Mouse (Mus musculus) kidney, embryonic 14.5 days (tissue): ENCODE measurements at regions not wholly inside any gene's neighbourhood (a gene's known extent, or its start where the extent isn't known, plus 50 kb on each side); places are given as distances from the start of the nearest gene placed in this dataset.

Source experiments
- ATAC-seq: fragments of 200-750 bp; cut with Nextera tagmentation; 2 replicates; pipeline ENCODE4 v1.8.0; 2017; ENCODE audit warnings: moderate number of reproducible peaks, mild to moderate bottlenecking, moderate TSS enrichment, moderate library complexity; ENCODE audit not compliant: low FRiP score, low TSS enrichment
- H3K27ac ChIP-seq: fragments of 300-500 bp; sonication (generic); 2 replicates; pipeline ENCODE4 v1.5.1; 2014; ENCODE audit warnings: low read depth, mild to moderate bottlenecking, low read length, moderate library complexity, mixed read lengths
- H3K27me3 ChIP-seq: fragments of 300-500 bp; sonication (generic); 2 replicates; pipeline ENCODE4 v1.6.1; 2014; ENCODE audit warnings: mild to moderate bottlenecking, low read length; ENCODE audit not compliant: control insufficient read depth, insufficient read depth
- H3K36me3 ChIP-seq: fragments of 300-500 bp; sonication (generic); 2 replicates; pipeline ENCODE4 v1.6.1; 2014; ENCODE audit warnings: low read length, mixed read lengths; ENCODE audit not compliant: control insufficient read depth, insufficient read depth
- H3K4me1 ChIP-seq: fragments of 300-500 bp; sonication (generic); 2 replicates; pipeline ENCODE4 v1.6.1; 2014; ENCODE audit warnings: low read length, mixed read lengths; ENCODE audit not compliant: control insufficient read depth, insufficient read depth
- H3K4me2 ChIP-seq: fragments of 300-500 bp; sonication (generic); replicated peaks from 2 replicates; pipeline ENCODE4 v1.6.1; 2014; ENCODE audit warnings: low read depth, mild to moderate bottlenecking, low read length
- H3K4me3 ChIP-seq: fragments of 300-500 bp; sonication (generic); 2 replicates; pipeline ENCODE4 v1.5.1; 2014; ENCODE audit warnings: mild to moderate bottlenecking, low read length
- H3K9ac ChIP-seq: fragments of 300-500 bp; sonication (generic); 2 replicates; pipeline ENCODE4 v1.6.1; 2014; ENCODE audit warnings: low read depth, mild to moderate bottlenecking, low read length, moderate library complexity
- H3K9me3 ChIP-seq: fragments of 300-500 bp; sonication (generic); 2 replicates; pipeline ENCODE4 v1.6.1; 2016; ENCODE audit warnings: low read length; ENCODE audit not compliant: control insufficient read depth
- WGBS: fragments of 180-500 bp; shearing (Covaris S2); extraction: QIAGEN DNeasy Blood & Tissue Kit; methylation state at CpG from one replicate; pipeline ENCODE4 v1.1.7; 2014; 5-methylcytosine and 5-hydroxymethylcytosine counted together

DNA sequence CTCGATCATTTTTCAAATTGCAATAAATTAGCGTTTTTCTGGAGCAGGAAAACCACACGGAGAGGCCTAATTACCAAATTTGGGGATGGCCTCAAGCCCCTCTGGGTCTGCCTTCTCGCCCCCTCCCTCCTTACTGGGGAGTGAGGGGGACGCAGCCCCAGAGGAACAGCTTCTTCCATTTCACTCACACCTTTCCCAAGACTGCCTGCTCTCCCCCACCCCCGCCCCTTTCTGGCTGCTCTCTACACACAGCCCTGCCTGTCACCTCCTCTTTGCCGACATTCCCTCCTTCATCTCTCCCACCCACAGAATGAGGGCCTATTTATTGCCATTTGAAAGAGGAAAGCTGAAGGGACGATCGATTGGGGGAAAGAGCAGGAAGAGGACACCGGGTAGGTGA is 97.2 kb upstream of the Pja1 start:
- no peak overlapping the region for H3K9ac ChIP-seq
- no peaks in the 10 kb centered on the region for H3K9me3 ChIP-seq
- ATAC-seq, result peak; percentile 50; the same call in 1 of the 2 replicates
- H3K27ac ChIP-seq, result no peak overlapping the region
- no peak overlapping the region for H3K4me3 ChIP-seq
- H3K27me3 ChIP-seq, result peaks cover 6% of the 10 kb centered on the region; the same call in 1 of the 2 replicates
- 34% methylated on average over 8 of the region's 10 CpGs for WGBS
- H3K4me2 ChIP-seq, result no peak overlapping the region; the same call in 1 of the 2 replicates
- no peaks in the 10 kb centered on the region for H3K4me1 ChIP-seq
- H3K36me3 ChIP-seq, result no peaks in the 10 kb centered on the region

DNA sequence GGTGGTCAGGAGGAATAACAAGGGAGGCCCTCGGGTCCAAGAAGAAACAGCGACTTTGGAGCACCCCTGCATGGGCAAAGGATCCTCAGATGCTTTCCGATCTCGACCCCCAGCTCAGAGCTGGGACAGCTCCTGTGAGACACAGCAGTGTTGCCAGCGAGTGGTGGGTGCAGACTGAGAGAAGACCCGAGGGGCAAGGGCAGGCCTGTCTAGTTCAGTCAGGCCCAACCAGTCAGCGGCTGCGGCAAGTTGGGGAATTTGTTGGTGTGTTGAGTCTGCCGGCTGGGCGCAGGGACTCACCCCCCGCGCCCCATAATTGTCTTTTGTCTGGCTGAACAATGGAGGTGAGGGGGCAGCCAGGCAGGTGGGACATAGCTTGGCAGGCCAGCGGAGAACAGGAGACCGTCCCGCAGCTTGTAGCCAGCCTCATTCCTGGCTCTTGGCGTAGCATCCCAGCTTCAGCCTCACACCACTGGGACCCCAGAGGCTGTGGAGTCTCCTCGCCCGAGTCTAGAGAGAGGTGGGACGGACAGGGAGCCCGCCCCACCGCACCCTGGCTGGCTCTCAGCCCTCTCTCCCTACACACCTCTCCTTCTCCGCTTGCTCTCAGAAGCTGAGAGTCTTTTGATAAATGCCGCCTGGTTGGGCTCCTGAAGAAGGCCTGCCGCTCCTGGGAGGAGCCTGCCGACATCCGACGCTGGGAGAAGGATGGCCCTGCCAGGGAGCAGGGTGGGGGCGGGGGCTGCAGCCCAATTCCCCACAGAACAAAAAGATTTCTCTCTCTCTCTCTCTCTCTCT is 96.5 kb upstream of the Pja1 start:
- 31% methylated on average over 28 of the region's 28 CpGs for WGBS
- H3K9me3 ChIP-seq, result no peaks in the 10 kb centered on the region
- peak overlapping the region; percentile 28 for H3K4me2 ChIP-seq
- 0 out of 2 replicates have a peak overlapping the region, but pooled peaks have one; percentile 23 for H3K9ac ChIP-seq
- H3K4me1 ChIP-seq, result no peaks in the 10 kb centered on the region
- H3K27ac ChIP-seq, result peak overlapping the region; percentile 51; the same call in 1 of the 2 replicates
- peaks cover 6% of the 10 kb centered on the region; the same call in 1 of the 2 replicates for H3K27me3 ChIP-seq
- ATAC-seq, result peak; percentile 90
- H3K36me3 ChIP-seq, result no peaks in the 10 kb centered on the region
- H3K4me3 ChIP-seq, result no peak overlapping the region; the same call in 1 of the 2 replicates

DNA sequence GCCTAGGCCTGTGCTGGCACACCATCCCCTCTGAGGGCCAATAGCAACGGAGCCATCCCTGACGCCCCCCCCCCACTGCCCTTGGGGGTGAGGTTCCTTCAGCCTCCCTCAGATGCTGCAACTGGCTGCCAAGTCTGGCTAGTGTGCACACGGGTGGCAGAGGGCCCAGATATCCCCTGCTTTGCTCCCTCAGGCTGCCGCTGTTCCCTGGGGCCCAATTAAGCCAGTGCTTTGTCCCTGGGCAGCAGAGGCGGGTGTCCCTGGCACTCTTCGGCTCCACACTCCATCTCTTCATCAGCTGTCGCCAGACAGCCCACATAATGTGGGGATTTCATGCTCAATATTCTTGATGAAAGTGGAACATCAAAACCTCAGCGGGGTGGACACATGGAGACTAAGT is 90.9 kb upstream of the Pja1 start:
- ATAC-seq, result no peak
- Histone ChIP-seq H3K36me3 (no peaks in the 10 kb centered on the region), H3K27me3 (peaks cover 3% of the 10 kb centered on the region; the same call in 1 of the 2 replicates), H3K4me1 (0 out of 2 replicates have a peak, but pooled peaks cover 3% of the 10 kb centered on the region), H3K9me3 (no peaks in the 10 kb centered on the region), H3K27ac (no peak overlapping the region), H3K9ac (no peak overlapping the region), H3K4me3 (no peak overlapping the region), H3K4me2 (no peak overlapping the region)
- 76% methylated on average over 8 of the region's 8 CpGs for WGBS

DNA sequence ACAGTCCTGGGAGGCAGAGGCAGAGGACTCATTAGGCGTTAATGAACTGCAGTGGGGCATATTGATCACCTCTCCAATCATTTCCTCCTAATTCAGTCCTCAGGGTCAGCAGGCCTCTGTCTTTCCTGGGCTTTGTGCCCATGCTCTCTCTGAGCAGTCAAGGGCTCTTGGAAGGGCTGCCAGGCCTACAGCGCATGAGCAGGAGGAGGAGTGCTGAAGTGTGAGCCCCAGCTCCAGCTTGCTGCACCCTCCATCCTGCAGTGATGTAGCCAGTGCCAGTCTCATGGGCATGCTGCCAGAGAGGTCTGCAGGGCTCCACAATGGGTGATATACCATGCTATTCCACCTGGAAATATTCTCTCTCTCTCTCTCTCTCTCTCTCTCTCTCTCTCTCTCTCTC is 89.6 kb upstream of the Pja1 start:
- H3K9ac ChIP-seq, result no peak overlapping the region
- H3K27me3 ChIP-seq, result peaks cover 5% of the 10 kb centered on the region; the same call in 1 of the 2 replicates
- H3K9me3 ChIP-seq, result no peaks in the 10 kb centered on the region
- WGBS, result 92% methylated on average over 2 of the region's 2 CpGs
- no peak overlapping the region for H3K4me3 ChIP-seq
- H3K4me1 ChIP-seq, result 0 out of 2 replicates have a peak, but pooled peaks cover 3% of the 10 kb centered on the region
- no peaks in the 10 kb centered on the region for H3K36me3 ChIP-seq
- no peak for ATAC-seq
- H3K4me2 ChIP-seq, result no peak overlapping the region
- H3K27ac ChIP-seq, result no peak overlapping the region

DNA sequence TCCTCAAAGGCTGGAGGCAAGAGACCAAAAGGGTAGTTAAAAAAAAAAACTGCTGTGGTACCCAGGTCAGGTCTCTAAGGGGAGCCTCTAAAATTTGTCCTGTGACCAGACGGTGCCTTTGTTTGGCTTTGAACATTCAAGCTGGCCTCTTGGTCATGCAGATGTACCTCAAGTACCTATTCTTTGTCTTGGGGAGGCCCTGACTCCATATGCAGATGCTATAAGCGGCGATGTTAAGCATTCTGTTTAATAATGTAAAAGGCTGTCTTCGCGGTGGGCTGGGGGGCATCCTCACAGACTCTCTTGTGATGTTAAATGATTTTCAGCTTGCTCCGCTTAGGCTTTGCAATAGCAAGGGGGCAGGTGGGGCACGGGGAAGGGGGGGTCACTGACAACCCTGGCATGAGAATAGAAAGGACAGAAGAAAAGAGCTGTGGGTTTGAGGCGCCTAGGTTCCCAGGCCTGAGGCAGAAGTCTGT is 85.8 kb upstream of the Pja1 start:
- ATAC-seq, result no peak
- Histone ChIP-seq H3K4me1 (0 out of 2 replicates have a peak, but pooled peaks cover 3% of the 10 kb centered on the region), H3K36me3 (no peaks in the 10 kb centered on the region), H3K9me3 (no peaks in the 10 kb centered on the region), H3K4me2 (no peak overlapping the region), H3K27me3 (peaks cover 2% of the 10 kb centered on the region; the same call in 1 of the 2 replicates), H3K27ac (no peak overlapping the region), H3K4me3 (no peak overlapping the region), H3K9ac (no peak overlapping the region)
- 45% methylated on average over 8 of the region's 8 CpGs for WGBS

DNA sequence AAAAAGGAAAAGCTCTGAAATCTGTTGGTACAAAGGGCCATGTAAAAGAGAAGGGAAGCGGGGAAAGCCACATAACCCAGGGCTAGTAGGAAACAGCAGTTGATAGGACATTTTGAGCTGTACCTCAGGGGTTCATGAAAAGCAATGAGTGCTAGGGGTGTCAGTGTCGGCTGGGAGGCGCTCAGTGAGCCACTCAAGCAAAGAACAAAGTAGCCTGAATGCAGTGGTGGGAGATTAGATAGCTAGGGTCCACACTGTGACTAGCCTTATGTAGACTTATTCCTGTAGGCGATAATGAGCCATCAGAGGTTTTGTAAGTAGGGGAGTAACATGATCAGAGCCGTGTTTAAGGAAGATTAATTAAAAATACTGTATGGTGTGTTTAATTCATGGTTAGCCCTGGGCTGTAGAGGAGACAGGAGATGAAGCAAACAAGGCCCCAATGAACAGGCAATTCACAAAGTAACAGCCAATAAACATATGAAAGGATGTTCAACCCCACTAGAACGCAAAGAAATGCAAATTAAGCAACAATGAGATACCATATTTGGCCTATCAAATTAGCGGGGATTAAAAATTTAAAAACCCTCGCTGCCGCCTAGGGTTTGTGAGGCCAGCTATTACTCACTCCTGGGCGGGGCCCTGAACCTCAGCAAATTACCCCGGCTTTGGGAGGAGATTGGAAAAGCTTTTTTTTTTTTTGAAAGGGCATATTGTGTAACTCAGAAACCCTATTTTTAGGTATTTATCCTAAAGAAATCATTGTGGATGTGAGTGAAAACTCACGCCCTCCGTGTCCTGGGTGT is 85.1 kb upstream of the Pja1 start:
- 52% methylated on average over 13 of the region's 13 CpGs for WGBS

DNA sequence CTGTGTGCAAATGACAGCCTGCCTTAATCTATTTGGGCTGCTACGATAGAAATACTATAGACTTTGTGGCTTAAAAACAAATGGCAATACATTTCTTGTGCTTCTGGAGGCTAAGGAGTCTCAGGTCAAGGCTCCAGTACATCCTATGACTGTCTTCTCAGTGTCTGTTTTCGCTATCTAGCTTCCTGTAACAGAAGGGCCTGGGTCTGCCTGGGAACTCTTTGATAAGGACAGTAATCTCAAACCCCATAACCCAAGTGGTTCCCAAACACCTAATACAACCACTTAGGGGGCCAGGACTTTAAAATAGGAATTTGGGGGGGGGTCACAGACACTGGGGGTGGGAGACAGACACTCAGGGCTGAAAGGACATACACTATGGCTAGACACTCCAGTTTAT is 81.7 kb upstream of the Pja1 start:
- H3K9ac ChIP-seq, result no peak overlapping the region

More for the DNA sequence above, 85.1 kb upstream of the Pja1 start:
- no peak for ATAC-seq
- no peak overlapping the region for H3K9ac ChIP-seq
- H3K9me3 ChIP-seq, result no peaks in the 10 kb centered on the region
- H3K36me3 ChIP-seq, result no peaks in the 10 kb centered on the region
- H3K27ac ChIP-seq, result no peak overlapping the region
- H3K27me3 ChIP-seq, result peaks cover 2% of the 10 kb centered on the region; the same call in 1 of the 2 replicates
- 0 out of 2 replicates have a peak, but pooled peaks cover 3% of the 10 kb centered on the region for H3K4me1 ChIP-seq
- H3K4me3 ChIP-seq, result no peak overlapping the region
- H3K4me2 ChIP-seq, result no peak overlapping the region

DNA sequence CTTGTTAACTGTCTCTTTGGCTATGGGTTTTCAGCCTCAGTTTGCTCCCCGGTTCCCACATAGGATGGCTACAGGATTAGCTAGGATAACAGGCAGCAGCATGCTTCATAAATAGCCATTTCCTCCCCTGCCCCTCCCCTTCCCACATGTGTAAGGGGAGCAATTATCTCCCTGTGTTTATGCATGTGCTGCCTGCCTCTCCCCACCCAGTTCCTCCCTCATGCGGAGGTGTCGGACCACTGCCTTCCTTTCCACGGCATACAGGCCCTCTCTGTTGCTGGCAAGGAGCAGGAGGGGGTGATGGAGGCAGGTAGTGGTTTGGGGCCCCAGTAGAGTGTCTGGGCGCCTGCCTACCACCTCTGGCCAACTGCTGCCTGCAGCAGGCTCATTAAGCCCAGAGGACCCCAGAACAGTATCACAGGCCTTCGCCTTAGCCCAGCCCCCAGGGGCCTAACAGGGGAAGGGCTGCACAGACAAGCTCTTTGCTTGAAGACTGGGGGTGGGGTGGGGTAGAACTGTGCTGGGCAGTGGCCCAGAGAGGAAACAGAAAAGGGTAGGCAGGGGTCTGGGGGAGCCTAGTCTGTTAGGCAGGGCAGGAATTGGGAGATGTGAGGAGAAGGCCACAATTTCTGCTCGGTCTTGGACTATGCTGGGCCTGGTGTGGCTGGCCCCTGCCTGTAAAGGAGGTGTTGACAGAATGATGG is 79.1 kb upstream of the Pja1 start:
- Histone ChIP-seq H3K27me3 (no peaks in the 10 kb centered on the region), H3K4me2 (no peak overlapping the region), H3K4me3 (no peak overlapping the region), H3K9me3 (no peaks in the 10 kb centered on the region), H3K9ac (no peak overlapping the region), H3K4me1 (peaks cover 10% of the 10 kb centered on the region; the same call in 1 of the 2 replicates), H3K36me3 (no peaks in the 10 kb centered on the region), H3K27ac (peak overlapping the region; percentile 17; the same call in 1 of the 2 replicates)
- ATAC-seq, result peak; percentile 68
- 54% methylated on average over 6 of the region's 7 CpGs for WGBS

More for the DNA sequence above, 81.7 kb upstream of the Pja1 start:
- Histone ChIP-seq H3K4me2 (no peak overlapping the region), H3K27me3 (peaks cover 2% of the 10 kb centered on the region; the same call in 1 of the 2 replicates), H3K27ac (no peak overlapping the region), H3K4me3 (no peak overlapping the region), H3K9me3 (no peaks in the 10 kb centered on the region), H3K36me3 (no peaks in the 10 kb centered on the region), H3K4me1 (peaks cover 12% of the 10 kb centered on the region; the same call in 1 of the 2 replicates)
- WGBS, result 78% methylated on average over 2 of the region's 2 CpGs
- ATAC-seq, result no peak
